Mouse (Mus musculus): ENCODE measurements around the gene Gm27027.

DNA sequence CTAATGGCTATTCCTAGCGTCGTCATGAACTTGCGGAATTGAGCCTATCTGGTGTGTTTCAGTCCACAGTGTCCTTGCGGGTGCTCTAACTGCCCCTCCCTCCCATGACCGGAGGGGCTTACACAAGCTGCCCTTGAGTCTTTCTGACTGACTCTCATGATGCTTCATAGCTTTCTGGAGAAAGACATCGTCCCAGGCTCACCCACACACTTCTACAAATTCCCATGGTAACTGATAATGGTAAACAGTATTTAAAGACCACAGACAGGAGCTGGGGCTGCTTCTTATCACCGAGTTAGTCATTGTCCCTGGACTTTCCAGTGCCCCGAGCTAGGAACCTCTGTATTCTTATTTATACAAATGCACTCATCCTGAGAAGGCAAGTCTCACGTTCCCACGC is 67.3 kb downstream of the Gm27027 start:
- TF ChIP-seq GATA1 (IDR thresholded peaks at IDR 0.05; ENCODE audit: low read length) (no peak), TAL1 (IDR thresholded peaks at IDR 0.05; ENCODE audit: low read length) (no peak)

All from erythroblast, embryonic 14.5 days (primary cell).